Mouse (Mus musculus): ENCODE measurements around the gene Syce1l.

Gene Syce1l

DNA sequence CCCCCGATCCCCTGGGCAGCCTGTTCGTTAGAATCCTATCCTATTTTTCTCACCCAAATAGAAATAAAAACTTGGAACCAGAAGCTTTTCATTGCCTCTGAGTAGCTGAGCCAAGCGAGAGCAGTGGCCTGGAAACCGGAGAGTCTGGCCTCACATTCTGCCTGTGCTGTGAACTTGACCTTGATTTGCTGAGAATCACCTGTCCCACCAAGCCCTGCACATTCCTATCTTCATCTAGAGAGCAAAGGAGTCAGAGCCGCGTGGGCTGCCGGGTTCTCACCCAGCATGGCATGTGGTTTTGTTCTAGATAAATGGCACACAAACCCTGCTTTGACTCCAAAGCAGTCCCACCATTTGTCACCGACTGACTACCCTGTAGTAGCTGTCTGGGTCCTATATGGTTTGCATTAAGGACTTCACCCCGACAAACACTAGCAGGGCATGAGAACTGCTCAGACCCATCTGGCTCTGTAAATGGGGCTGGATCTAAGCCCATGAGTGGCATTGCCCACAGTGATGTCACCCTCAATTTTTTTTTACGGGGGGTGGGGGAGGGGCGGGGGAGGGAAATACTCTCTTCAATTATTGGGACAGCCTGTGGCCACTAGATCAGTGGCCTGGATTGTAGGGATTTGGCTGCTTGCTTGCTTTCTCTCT is 29.7 kb downstream of the Syce1l start:
- DNase-seq (ENCODE audit: low read depth, low spot score) = no peak

GRCm38 (mm10) chr8:113673300-113673699 is 30.3 kb downstream of the Syce1l start:
- DNase-seq (ENCODE audit: low read depth, low spot score) = no peak

- no peak for DNase-seq (ENCODE audit: low read depth, low spot score)
These were observed 31.6 kb downstream of the Syce1l start for GRCm38 (mm10) chr8:113674611-113675010.

GRCm38 (mm10) chr8:113675281-113675680 is 32.3 kb downstream of the Syce1l start:
- no peak for DNase-seq (ENCODE audit: low read depth, low spot score)

DNA sequence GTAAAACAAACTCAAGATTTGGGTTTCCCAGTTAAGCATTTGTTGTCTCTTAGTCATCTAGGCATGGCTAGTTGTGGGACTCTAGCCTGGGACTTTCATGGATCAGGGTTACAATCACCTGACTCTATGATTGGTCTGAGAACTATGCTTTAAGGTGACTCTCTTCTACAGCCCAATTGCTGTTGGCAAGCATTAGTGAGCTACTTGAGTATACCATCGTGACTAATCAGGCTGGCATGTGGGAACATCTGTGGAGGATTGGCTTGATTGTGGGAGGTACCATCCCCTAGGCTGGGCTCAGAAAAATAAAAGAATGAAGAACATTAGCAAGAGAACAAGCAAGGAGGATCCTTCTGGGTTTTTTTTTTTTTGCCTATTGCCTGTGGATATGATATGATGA is 33.8 kb downstream of the Syce1l start:
- no peak for DNase-seq (ENCODE audit: low read depth, low spot score)

- peak; percentile 41 for DNase-seq (ENCODE audit: low read depth, low spot score)
These were observed 36.3 kb downstream of the Syce1l start for GRCm38 (mm10) chr8:113679361-113679760.

- DNase-seq (ENCODE audit: low read depth, low spot score) = no peak
These were observed 45.0 kb downstream of the Syce1l start for GRCm38 (mm10) chr8:113687889-113688542.

- DNase-seq (ENCODE audit: low read depth, low spot score) = no peak
These were observed 45.5 kb downstream of the Syce1l start for GRCm38 (mm10) chr8:113688543-113688915.

DNA sequence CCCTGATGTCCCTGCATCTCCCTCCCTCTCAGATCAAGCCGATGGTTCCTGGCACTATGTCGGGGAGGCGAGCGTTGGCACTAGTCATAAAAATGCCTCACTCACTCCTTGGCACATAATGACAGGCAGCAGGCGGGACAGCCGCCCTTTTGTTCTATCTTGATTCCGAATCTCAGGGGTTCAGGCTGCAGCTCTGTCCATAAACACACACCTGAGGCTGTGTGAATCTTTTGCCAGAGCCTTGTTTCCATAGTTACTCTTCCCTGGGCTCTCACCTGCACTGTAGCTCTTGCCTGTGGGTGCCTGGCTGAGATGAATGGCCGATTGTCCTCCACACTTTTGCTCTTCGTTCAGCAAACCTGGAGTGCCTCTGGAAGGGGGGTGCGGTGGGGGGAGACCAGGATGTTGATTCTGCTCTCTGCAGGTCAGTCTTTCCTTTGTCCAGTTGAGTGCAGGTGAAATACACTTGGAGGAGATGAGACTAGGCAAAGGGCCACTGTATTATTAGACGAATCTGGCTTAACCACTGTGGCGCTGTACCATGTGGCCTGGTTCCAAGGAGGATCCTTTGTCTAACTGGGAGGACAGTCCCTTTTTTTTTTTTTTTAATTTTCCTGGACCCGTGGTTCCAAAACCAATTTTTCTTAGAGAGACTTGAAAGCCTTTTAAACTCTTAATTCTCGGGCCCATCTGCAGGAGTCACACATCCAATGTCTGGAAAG is 48.8 kb downstream of the Syce1l start:
- DNase-seq (ENCODE audit: low read depth, low spot score) = no peak

DNA sequence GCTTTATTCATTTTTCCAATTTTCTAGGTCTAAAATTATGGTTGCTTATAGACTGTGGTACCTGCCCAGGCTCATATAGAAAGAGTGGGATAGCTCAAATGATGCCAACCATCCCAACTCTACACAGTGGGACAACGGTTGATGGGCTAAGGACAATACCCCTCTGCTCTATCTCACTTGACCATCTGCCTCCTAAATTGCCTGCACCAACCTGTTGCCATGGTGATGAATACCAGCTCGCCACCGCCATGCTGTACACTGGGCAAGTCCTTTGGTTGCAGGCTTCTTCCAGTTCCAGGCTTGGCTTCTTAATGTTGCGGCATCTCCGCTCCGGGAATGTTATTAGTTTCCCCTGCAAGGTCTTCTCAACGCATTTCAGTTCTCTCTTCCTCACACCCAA is 62.0 kb downstream of the Syce1l start:
- no peak for DNase-seq (ENCODE audit: low read depth, low spot score)
